Mouse (Mus musculus) layer of hippocampus, adult 2 months (tissue): ENCODE results near the gene Fiz1. TPM values are rescaled to one million over a fixed set of nuclear protein-coding genes. Genes with fewer than 3 reads are reported as not detected.

Experiments
- DNase-seq, 2 experiments: peaks; one replicate each; pipeline ENCODE4 v3.0.0; 2022; ENCODE audit warnings: low spot score in 2 of 2
- H3K27ac ChIP-seq: fragments of 200-600 bp; 2 replicates; pipeline ENCODE4 v1.8.1; 2022
- H3K4me3 ChIP-seq: fragments of 200-600 bp; 2 replicates; pipeline ENCODE4 v1.8.1; 2022; ENCODE audit warnings: mild to moderate bottlenecking
- CTCF ChIP-seq: fragments of 200-600 bp; conservative IDR thresholded peaks from 2 replicates; pipeline ENCODE4 v1.8.1; 2022; ENCODE audit warnings: antibody characterized with exemption, mild to moderate bottlenecking, moderate library complexity
- total RNA-seq, 2 experiments: library from RNA; stranded (reverse); gene quantifications; 2 replicates each; pipeline ENCODE4 v1.2.3; 2021

Gene Fiz1
- total RNA-seq, 2 experiments from 2014 or later: 25.8 TPM

DNA sequence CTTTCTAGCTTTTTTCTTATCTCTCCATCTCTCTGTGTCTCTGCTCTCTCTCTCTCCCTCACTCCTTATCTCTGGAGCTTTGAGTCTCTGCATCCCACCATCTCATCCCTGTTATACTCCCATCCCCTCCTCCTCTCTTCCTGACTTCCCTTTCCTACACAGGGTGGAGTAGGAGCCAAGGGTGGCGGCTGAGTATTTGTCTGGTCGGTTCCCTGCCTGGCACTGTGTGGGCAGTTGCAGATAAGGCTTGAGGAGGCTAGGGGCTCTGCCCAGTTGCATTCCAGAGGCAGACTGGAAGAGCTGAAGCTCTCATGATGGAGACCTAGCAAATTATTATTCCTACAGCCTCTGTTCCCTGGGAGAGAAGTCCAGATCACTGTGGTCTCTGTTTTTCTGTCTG lies 26.2 kb downstream of the Fiz1 start:
- DNase-seq: no peak
- no peak overlapping the region for H3K4me3 ChIP-seq
- no peak for TF ChIP-seq CTCF
- H3K27ac ChIP-seq: no peak overlapping the region

DNA sequence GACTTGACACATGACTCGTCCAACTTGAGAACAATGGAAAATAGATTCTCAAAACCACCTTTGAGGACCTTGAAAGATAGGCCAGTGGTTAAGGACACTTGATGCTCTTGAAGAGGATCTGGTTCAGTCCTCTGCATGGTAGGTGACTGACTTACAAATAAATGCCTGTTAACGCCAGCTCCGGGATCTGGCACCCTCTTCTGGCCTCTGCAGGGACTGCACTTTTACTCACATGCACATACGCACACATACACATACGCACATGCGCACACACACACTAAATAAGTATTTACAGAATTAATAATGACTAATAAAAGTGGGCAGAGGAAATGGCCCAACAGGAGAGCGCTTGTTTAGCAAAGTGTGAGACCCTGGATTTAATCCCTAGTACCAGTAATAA lies 37.7 kb downstream of the Fiz1 start:
- no peak overlapping the region for H3K27ac ChIP-seq
- no peak overlapping the region for H3K4me3 ChIP-seq
- TF ChIP-seq CTCF: peak; percentile 44
- no peak for DNase-seq

DNA sequence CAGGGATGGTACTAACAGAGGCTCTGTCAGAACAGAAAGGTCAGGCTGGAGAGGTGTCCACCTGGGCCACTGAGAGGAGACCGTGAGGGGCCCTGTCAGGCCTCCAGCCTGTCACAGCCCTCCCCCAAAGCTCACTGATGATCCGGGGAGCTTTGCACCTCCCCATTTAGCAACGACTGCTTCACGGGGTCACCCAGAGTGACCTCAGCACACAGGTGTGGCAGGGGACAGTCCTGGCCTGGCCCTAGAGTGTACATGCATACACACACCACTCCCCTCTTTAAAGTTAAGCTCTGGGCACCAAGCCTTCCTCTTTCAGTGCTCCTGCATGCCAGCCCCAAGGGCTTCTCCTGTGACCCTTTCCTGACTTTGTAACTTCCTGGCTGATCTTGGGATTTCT lies 39.0 kb downstream of the Fiz1 start:
- TF ChIP-seq CTCF: no peak
- H3K27ac ChIP-seq: no peak overlapping the region
- DNase-seq: no peak
- no peak overlapping the region for H3K4me3 ChIP-seq

DNA sequence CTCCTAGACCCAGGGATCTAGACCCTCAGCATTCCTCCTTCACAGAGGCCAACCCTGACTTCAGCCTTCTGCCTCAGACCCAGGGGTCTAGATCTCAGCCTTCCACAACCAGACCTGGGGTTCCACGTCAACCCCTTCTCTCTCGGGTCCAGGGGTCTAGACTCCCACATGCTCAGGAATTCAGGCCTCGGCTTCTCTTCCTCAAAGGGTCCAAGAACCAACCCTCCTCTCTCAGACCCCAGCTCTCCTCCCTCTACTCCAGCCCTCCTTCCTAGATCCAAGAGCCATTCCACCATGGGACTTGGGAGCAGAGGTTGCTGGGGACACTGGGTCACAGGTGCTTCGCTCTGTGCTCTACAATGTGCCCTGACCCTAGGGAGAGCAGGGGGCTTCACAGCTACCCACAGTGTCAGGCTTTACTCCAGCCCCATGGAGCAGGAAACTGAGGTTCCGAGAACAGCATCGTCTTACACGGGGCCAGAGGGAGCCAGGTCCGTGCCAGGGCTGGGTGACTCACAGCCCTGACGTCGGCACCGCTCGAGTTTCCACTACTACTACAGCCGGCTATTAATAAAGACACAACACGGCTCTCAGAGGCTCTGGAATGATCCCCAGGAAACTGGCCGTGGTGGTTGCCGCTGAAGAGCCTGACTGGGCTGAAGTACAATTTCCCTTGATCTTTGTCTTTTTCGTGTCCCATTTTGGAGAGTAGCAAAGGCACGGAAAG lies 42.0 kb downstream of the Fiz1 start:
- Histone ChIP-seq H3K27ac (no peak overlapping the region), H3K4me3 (no peak overlapping the region)
- TF ChIP-seq CTCF: no peak
- DNase-seq: no peak

DNA sequence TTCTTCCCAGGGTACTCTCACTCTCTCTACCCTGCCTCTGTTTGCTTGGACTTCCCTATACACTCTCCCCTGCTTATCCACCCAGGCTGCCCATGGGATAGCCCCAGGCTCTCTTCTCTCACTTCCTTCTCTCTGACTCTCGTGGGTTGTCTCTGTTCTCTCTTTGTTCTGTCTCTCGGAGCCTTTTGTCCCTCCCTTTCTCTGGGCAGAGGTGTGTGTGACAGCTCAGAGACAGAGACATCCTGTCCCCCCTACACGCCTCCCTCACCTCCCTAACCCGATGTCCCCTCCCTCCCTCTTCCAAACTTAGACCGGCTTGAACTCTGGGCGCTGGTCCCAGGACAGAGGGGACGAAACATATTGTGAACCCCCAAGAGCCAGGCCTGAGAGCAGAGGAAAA lies 42.8 kb downstream of the Fiz1 start:
- no peak overlapping the region for H3K4me3 ChIP-seq
- no peak overlapping the region for H3K27ac ChIP-seq
- TF ChIP-seq CTCF: no peak
- no peak for DNase-seq

DNA sequence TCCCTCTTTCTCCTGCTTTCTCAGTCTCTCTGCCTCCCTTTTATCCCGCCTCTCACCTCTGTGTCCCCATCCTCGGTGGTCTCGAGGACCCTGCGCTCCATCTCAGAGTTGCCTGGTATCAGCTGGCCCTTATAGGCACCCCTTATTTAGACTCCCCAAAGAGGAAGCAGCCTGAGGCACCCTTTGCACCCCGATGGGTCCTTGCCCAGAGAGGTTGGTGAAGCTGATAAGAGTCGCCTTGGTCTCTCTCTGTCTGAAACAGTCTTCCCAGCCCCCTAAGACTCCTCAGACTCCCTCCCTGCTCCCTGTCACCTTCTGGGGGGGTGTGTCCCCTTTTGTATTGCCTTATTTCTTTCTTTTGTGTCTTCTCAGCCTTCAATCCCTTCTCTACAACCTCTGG lies 43.4 kb downstream of the Fiz1 start, which contains the start of gene Sbk3:
Gene Sbk3 (minus strand): TSS at position 101 of the 400 bp plus-strand sequence.
- Histone ChIP-seq H3K27ac (no peak within 1 kb of the TSS), H3K4me3 (no peak within 1 kb of the TSS)
- TF ChIP-seq CTCF: no peak
- no peak for DNase-seq

DNA sequence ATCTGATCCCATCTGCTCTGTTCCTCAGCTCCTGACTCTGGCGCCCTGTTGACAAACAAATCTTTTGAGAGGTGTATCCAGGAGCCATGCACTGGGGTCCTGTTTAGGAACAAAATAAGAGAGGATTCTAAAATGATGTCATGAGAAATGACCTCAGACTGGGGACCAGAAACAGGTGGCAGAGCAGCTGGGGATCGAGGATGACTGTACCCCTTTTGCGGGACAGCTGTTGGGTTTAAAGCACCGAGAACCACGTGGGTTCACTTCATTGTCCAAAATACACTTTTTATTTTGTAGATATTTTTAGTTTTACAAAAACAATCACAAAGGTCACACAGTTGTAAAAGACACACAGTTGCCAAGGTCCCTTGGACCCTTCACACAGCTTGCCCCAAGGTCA lies 49.5 kb downstream of the Fiz1 start:
- DNase-seq: no peak

DNA sequence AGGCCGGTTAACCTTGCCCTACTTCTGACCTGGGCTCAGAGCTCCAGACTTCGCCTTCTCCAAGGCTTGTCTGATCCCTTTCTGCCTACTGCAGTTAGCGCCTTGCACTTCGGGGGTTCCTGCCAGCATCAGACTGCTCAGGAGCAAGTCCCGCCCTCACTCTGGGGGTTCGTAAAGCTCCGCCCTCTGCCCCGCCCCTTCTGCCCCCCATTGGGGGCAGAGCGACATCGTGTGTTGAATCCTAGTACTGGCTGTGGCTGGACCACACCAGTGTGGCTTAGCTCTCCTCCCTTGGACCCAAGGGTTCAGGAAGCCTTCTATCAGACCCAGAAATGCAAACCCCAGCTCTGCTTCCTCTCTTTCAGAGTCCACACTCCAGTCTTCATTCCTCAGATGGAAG lies 50.2 kb downstream of the Fiz1 start, which contains the start of gene Sbk2:
Gene Sbk2 (minus strand): TSS at position 135 of the 400 bp plus-strand sequence.
- TF ChIP-seq CTCF: peak; percentile 91
- DNase-seq: peak; percentile 63 to 80
- no peak within 1 kb of the TSS for H3K27ac ChIP-seq
- H3K4me3 ChIP-seq: no peak within 1 kb of the TSS

More for the DNA sequence above, 49.5 kb downstream of the Fiz1 start:
- H3K4me3 ChIP-seq: no peak overlapping the region
- H3K27ac ChIP-seq: no peak overlapping the region
- no peak for TF ChIP-seq CTCF

DNA sequence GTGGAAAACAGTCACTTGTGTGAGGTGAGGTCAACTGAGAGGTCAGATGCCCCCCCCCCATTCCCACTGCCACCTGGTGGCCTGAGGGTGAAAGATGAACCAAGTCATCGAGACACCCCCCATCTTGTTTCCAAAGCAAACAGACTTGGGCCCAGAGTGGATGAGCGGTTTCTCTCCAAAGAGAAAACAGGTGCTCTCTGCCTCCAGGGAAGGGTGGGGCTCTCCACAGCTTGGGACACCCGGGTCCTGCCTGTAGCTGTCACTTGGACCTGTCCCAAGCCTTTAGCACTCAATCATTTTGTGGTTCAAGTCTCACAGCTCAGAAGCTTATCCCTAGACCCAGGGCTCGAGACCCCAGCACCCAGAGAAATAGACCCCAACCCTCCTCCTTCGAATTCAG lies 51.0 kb downstream of the Fiz1 start:
- Histone ChIP-seq H3K27ac (no peak overlapping the region), H3K4me3 (no peak overlapping the region)
- DNase-seq: no peak
- TF ChIP-seq CTCF: peak; percentile 19; the same call in 1 of the 2 replicates

DNA sequence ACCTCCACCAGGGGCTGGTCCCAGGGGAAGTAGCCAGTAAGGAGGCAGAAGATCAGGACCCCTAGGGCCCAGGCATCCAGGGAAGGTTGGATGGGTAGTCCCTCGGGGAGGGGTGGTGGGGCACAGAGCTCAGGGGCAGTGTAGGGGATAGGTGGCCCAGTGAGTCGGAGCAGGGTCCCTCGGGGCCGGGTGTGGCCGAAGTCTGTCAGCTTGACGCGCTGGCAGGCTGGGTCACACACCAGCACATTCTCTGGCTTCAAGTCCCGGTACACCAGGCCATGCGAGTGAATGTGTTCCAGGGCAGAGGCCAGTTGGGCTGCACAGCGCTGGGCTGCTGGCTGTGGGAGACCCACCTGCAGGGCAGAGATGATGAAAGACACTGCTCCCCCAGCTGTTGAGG lies 57.1 kb downstream of the Fiz1 start:
- no peak for DNase-seq
- H3K27ac ChIP-seq: no peak overlapping the region
- no peak overlapping the region for H3K4me3 ChIP-seq
- no peak for TF ChIP-seq CTCF

Other genes with a start within 250 kb of the Fiz1 start
- not detected for gene Fam71e2, start 243.4 kb downstream of the Fiz1 start, total RNA-seq
- under 1 TPM; 0.25 to 0.26 TPM for gene Il11, start 231.8 kb downstream of the Fiz1 start, total RNA-seq
- gene Tmem190, start 231.8 kb downstream of the Fiz1 start, total RNA-seq: not detected
- gene Tmem238, start 225.0 kb downstream of the Fiz1 start, total RNA-seq: 1 to 10 TPM; 2.6 to 2.7 TPM
- 100 to 1,000 TPM; 458 to 462 TPM for gene Rpl28, start 221.8 kb downstream of the Fiz1 start, total RNA-seq
- 100 to 1,000 TPM; 106 to 108 TPM for gene Ube2s, start 202.1 kb downstream of the Fiz1 start, total RNA-seq
- gene Shisa7, start 170.0 kb downstream of the Fiz1 start, total RNA-seq: 100 to 1,000 TPM; 172 to 204 TPM
- gene Isoc2b, start 144.4 kb downstream of the Fiz1 start, total RNA-seq: 1 to 10 TPM; 4.7 to 5.6 TPM
- 10 to 100 TPM; 13.0 to 13.4 TPM for gene Isoc2a, start 137.5 kb downstream of the Fiz1 start, total RNA-seq
- gene Gm36210, start 108.2 kb downstream of the Fiz1 start, total RNA-seq: under 1 TPM in 1 of 2 experiments, not detected in 1; 0.28 TPM
- gene Zfp628, start 99.5 kb downstream of the Fiz1 start, total RNA-seq: 10 to 100 TPM; 15.0 to 15.8 TPM
- gene Nat14, start 92.7 kb downstream of the Fiz1 start, total RNA-seq: 100 to 1,000 TPM; 103 to 114 TPM
- gene Ssc5d, start 88.9 kb downstream of the Fiz1 start, total RNA-seq: 1 to 10 TPM; 2.4 to 3.5 TPM
- under 1 TPM in 1 of 2 experiments, not detected in 1; 0.31 TPM for gene Sbk2, start 50.3 kb downstream of the Fiz1 start, total RNA-seq
- 1 to 10 TPM in 1 of 2 experiments, under 1 TPM in 1; 0.71 to 1.0 TPM for gene Sbk3, start 43.5 kb downstream of the Fiz1 start, total RNA-seq
- 10 to 100 TPM; 29.7 to 35.6 TPM for gene Zfp579, start 18.5 kb downstream of the Fiz1 start, total RNA-seq
- 1 to 10 TPM; 7.0 to 8.1 TPM for gene Zfp524, start 282 bp downstream of the Fiz1 start, total RNA-seq
- gene Gm44973, start 799 bp upstream of the Fiz1 start, total RNA-seq: not detected
- gene Zfp865, start 5.7 kb upstream of the Fiz1 start, total RNA-seq: 10 to 100 TPM; 38.6 to 41.8 TPM
- 10 to 100 TPM; 57.8 to 61.1 TPM for gene Ccdc106, start 5.9 kb upstream of the Fiz1 start, total RNA-seq
- not detected for gene 4632433K11Rik, start 19.4 kb upstream of the Fiz1 start, total RNA-seq
- gene Zfp784, start 23.7 kb upstream of the Fiz1 start, total RNA-seq: 1 to 10 TPM; 7.3 to 7.8 TPM
- 10 to 100 TPM; 34.1 to 35.7 TPM for gene Zfp580, start 36.8 kb upstream of the Fiz1 start, total RNA-seq
- 100 to 1,000 TPM; 185 to 192 TPM for gene U2af2, start 47.4 kb upstream of the Fiz1 start, total RNA-seq
- gene Epn1, start 65.5 kb upstream of the Fiz1 start, total RNA-seq: 100 to 1,000 TPM; 540 to 559 TPM
- not detected for gene Rfpl4, start 102.3 kb upstream of the Fiz1 start, total RNA-seq
- under 1 TPM in 1 of 2 experiments, not detected in 1; 0.59 TPM for gene Rasl2-9, start 111.3 kb upstream of the Fiz1 start, total RNA-seq
- gene Vmn1r55, start 135.0 kb upstream of the Fiz1 start, total RNA-seq: not detected
- gene Vmn1r56, start 182.1 kb upstream of the Fiz1 start, total RNA-seq: not detected
- gene Vmn1r57, start 203.8 kb upstream of the Fiz1 start, total RNA-seq: not detected